Mouse (Mus musculus) hindbrain, postnatal 0 days (tissue): Measurements from ENCODE around the gene Rhot2. TPM values are rescaled to one million over a fixed set of nuclear protein-coding genes. Genes with fewer than 3 reads are reported as not detected.

Source experiments
- ATAC-seq: fragments of 200-750 bp; cut with Nextera tagmentation; 2 replicates; pipeline ENCODE4 v1.8.0; 2017; ENCODE audit warnings: mild to moderate bottlenecking, moderate TSS enrichment, moderate library complexity
- DNase-seq: peaks from one replicate; pipeline ENCODE4 v3.0.0-alpha.2; 2015; ENCODE audit warnings: low spot score
- H3K27ac ChIP-seq: fragments of 300-500 bp; sonication (generic); 2 replicates; pipeline ENCODE4 v1.5.1; 2014; ENCODE audit warnings: mild to moderate bottlenecking
- H3K27me3 ChIP-seq: fragments of 300-500 bp; sonication (generic); 2 replicates; pipeline ENCODE4 v1.6.1; 2014; ENCODE audit warnings: low read length, mixed read lengths; ENCODE audit not compliant: insufficient read depth
- H3K36me3 ChIP-seq: fragments of 300-500 bp; sonication (generic); 2 replicates; pipeline ENCODE4 v1.6.1; 2014; ENCODE audit warnings: low read length, mixed read lengths; ENCODE audit not compliant: insufficient read depth
- H3K4me1 ChIP-seq: fragments of 300-500 bp; sonication (generic); 2 replicates; pipeline ENCODE4 v1.6.1; 2014; ENCODE audit warnings: antibody characterized with exemption, low read length, mixed read lengths; ENCODE audit not compliant: insufficient read depth
- H3K4me2 ChIP-seq: fragments of 300-500 bp; sonication (generic); 2 replicates; pipeline ENCODE4 v1.6.1; 2014; ENCODE audit warnings: low read depth, mild to moderate bottlenecking, low read length, moderate library complexity, mixed read lengths
- H3K4me3 ChIP-seq: fragments of 300-500 bp; sonication (generic); 2 replicates; pipeline ENCODE4 v1.5.1; 2014; ENCODE audit warnings: low read length
- H3K9ac ChIP-seq: fragments of 300-500 bp; sonication (generic); replicated peaks from 2 replicates; pipeline ENCODE4 v1.6.1; 2014; ENCODE audit warnings: mild to moderate bottlenecking, low read length, moderate library complexity, mixed read lengths
- H3K9me3 ChIP-seq: fragments of 300-500 bp; sonication (generic); 2 replicates; pipeline ENCODE4 v1.6.1; 2016; ENCODE audit warnings: low read length, mixed read lengths
- CTCF ChIP-seq: IDR thresholded peaks from 2 replicates; pipeline ENCODE4 v1.5.1; 2016; ENCODE audit warnings: antibody characterized with exemption, control low read depth, low read depth
- WGBS: fragments of 180-500 bp; shearing (Covaris S2); extraction: QIAGEN DNeasy Blood & Tissue Kit; methylation state at CpG from one replicate; pipeline ENCODE4 v1.1.7; 2014; 5-methylcytosine and 5-hydroxymethylcytosine counted together
- polyA plus RNA-seq: library from polyadenylated mRNA; unstranded; fragments of >200 nt; fragmentation: Nextera tagmentation; extraction: Ambion mirVana; gene quantifications from 2 replicates; pipeline ENCODE4 v1.2.1, GENCODE M21; 2015
- total RNA-seq: library from RNA; depleted of rRNA; stranded (reverse); fragments of >200 nt; gene quantifications from 2 replicates; pipeline ENCODE4 v1.2.3, GENCODE M21; 2014

Rhot2 gene
- total and polyA plus RNA-seq, 2 experiments from 2014 or later: 15.8 to 39.8 TPM

DNA sequence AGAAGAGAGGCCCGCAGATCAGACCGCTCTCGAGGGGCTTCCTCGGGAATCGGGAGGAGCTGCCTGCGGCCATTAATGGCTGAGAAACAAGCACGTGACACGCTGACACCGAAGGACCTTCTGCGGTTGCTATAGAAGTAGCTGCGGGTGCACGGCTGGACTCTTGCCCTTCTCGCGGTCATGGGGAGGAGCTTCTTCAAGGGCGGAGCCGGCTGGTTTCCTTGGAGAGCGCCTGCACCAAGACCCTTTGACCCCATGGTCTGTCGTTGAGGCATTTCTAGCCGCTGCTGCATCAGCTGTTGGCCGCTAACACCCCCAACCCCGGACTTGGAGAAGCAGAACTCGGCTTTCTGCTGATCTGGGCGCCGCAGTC lies 11.4 kb downstream of the Rhot2 start, which contains the start of gene Stub1:
Stub1 (minus strand) TSS at position 114 of the 373 bp plus-strand sequence.
- no peaks in the 10 kb centered on the region for H3K27me3 ChIP-seq
- under 1% methylated on average over 24 of the region's 24 CpGs for WGBS
- TF ChIP-seq CTCF: no peak; the same call in 1 of the 2 replicates
- DNase-seq: peak; percentile 94
- H3K27ac ChIP-seq: peak within 1 kb of the TSS; percentile 98
- ATAC-seq: peak; percentile 70
- peak within 1 kb of the TSS; percentile 75 for H3K9ac ChIP-seq
- no peaks in the 10 kb centered on the region for H3K9me3 ChIP-seq
- peak within 1 kb of the TSS; percentile 66 for H3K4me3 ChIP-seq
- peaks cover 55% of the 10 kb centered on the region for H3K4me1 ChIP-seq
- peaks cover 12% of the 10 kb centered on the region; the same call in 1 of the 2 replicates for H3K36me3 ChIP-seq
- H3K4me2 ChIP-seq: peak within 1 kb of the TSS; percentile 80

DNA sequence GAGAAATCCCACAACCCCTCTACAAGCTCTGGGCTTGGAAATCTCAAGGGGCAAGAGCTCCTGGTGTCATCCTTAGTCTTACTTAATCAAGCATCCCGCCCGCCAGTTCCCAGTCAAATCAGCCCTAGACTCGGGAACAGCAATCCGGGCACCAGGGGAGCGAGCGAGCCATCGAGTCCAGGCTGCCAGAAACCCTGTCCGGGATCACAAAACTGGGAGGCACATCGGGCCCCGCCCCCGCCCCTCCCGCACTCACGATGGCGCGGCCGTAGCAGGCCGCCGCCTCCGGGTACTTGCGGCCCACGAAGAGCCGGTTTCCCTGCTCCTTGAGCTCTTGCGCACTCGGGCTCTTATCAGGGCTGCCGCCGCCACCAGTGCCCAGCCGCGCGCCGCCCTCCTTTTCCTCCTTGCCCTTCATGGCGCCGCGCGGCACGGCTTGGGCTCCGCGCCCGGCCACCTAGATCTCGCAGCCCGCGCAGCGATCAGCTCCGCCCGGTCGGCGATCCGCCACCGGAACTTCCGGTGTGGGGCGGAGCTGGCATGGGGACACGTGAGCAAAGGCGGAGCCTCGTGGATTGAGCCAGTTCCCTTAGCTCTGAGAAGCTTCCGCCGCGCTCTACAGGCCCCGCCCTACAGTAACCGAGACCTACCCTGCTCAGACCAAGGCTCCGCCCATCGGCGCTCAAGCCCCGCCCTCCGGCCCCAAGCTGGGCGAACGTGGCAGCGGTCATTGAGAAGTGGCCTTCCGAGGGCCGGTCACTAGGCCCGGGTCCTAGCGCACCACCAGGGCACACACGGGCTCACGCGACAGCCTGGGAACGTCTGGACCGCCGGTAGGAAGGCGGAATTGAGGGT lies 12.0 kb downstream of the Rhot2 start:
- TF ChIP-seq CTCF: 0 out of 2 replicates have a peak, but pooled peaks have one; percentile 27
- under 1% methylated on average over 74 of the region's 77 CpGs for WGBS
- DNase-seq: peak; percentile 99
- peak; percentile 92 for ATAC-seq
- H3K4me1 ChIP-seq: peaks cover 56% of the 10 kb centered on the region
- no peaks in the 10 kb centered on the region for H3K27me3 ChIP-seq
- peak overlapping the region; percentile 75 for H3K9ac ChIP-seq
- peak overlapping the region; percentile 80 for H3K4me2 ChIP-seq
- peak overlapping the region; percentile 66 for H3K4me3 ChIP-seq
- peaks cover 18% of the 10 kb centered on the region; the same call in 1 of the 2 replicates for H3K36me3 ChIP-seq
- H3K9me3 ChIP-seq: no peaks in the 10 kb centered on the region
- peak overlapping the region; percentile 98 for H3K27ac ChIP-seq

DNA sequence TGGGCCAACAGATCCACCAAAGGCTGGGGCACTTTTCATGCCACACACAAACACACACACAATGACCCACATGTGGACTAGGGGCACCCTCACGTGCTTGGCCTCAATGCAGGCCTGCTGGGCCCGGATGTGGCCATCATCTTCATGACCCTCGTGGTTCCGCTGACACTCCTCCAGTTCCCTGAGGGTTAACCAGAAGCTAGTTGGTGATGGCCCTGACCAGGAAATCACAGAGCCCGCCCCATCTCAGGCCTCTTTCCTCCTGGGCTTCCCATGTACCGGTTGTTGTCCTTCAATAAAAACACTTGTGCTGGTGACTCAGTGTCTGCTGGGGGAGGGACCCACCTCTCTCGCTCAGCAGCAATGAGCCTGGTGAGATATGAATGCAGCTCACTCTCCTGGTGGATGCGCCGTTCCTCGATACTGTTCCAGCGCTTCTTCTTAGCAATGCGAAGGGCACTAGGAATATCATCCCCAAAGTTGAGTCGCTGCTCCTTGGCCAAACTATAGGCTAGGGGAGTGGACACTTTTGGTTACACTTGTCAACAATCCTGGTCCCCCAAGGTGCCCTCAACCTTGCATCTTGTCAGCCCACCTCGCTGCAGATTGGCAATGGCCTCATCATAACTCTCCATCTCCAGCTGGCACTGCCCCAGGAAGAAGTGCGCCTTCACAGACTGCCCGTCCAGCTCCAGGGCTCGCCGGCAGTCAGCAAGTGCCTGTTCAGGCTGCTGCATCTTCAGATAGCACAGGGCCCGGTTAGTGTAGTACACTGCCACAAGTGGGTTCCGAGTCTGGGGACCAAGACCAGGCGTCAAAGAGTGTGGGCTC lies 13.0 kb downstream of the Rhot2 start:
- peaks cover 49% of the 10 kb centered on the region for H3K4me1 ChIP-seq
- peaks cover 22% of the 10 kb centered on the region; the same call in 1 of the 2 replicates for H3K36me3 ChIP-seq

DNA sequence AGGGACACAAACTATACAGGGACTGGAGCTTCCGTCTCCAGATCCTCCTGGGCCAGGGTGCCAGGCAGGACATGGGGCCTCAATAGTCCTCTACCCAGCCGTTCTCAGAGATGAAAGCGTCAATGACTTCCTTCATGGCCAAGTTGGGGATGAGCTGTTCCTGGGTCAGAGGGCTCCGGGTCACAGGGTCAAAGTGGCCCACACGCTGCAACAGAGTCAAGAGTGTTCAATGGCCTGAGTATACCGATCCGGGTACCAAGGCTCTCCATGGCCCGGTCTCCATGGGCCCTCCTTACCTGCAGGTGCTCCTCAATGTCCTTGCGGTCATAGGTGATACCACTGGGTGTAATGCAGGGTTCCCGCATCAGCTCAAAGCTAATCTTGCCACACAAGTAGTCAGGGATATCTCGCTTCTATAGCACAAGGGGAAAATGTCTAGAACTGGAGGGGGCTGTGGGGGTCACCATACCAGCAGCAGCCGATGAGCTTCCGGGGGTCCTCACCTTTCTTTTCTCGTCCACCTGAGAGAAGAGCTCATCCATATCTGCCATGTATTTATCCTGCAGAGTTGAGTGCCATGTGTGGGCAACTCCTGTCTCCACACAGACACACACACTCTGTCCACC lies 13.7 kb downstream of the Rhot2 start:
- ATAC-seq (no peak), DNase-seq (no peak)
- Histone ChIP-seq H3K27me3 (no peaks in the 10 kb centered on the region), H3K27ac (no peak overlapping the region), H3K36me3 (peaks cover 25% of the 10 kb centered on the region; the same call in 1 of the 2 replicates), H3K9ac (no peak overlapping the region), H3K4me2 (peak overlapping the region; percentile 80; the same call in 1 of the 2 replicates), H3K4me3 (no peak overlapping the region), H3K4me1 (peaks cover 41% of the 10 kb centered on the region), H3K9me3 (no peaks in the 10 kb centered on the region)
- no peak for TF ChIP-seq CTCF
- 86% methylated on average over 14 of the region's 14 CpGs for WGBS

More for the DNA sequence above, 13.0 kb downstream of the Rhot2 start:
- ATAC-seq: no peak
- Histone ChIP-seq H3K27ac (peak overlapping the region; percentile 98), H3K9ac (peak overlapping the region; percentile 75), H3K4me2 (peak overlapping the region; percentile 80), H3K4me3 (peak overlapping the region; percentile 66), H3K27me3 (no peaks in the 10 kb centered on the region), H3K9me3 (no peaks in the 10 kb centered on the region)
- 58% methylated on average over 21 of the region's 21 CpGs for WGBS
- DNase-seq: no peak
- TF ChIP-seq CTCF: no peak

DNA sequence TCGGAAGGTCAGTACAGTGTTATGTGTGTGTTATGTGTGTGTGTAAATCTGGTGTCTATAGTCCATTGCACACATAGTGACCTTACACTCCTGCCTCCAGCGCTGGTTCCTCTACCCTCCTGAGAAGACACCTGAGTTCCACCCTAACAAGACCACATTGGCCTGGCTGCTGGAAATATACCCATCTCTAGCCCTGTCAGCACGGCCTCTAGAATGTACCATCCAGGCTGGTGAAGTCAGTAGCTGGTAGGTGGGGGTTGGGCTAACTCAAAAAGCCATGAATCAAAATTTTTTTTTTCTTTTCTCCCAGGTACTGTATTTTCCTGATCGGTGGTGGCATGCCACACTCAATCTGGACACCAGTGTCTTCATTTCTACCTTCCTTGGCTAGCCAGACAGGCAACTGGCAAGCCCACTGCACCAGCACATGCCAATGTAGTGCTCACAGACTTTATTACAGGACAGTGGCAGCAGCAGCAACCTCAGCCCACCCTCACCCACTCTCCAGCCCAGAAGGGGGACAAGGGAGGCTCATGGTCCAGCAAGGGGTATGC lies 14.4 kb downstream of the Rhot2 start:
- H3K36me3 ChIP-seq: peaks cover 25% of the 10 kb centered on the region; the same call in 1 of the 2 replicates

DNA sequence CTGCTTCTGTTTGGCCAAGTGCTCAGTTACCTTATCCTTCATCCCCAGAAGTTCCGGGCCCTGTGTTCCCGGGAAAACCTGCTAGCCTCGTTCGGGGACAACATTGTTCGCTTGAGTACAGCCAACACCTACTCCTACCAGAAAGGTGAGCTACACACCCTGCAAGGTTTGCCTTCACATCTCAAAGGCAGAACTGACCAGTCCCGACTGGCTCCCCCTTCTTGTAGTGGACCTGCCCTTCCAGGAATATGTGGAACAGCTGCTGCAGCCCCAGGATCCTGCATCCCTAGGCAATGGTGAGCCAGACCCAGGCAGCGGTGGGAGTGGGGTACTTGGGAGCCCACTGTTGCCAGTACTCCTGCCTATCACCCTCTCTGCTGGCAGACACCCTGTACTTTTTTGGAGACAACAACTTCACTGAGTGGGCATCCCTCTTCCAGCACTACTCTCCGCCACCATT lies 15.1 kb downstream of the Rhot2 start:
- WGBS: 34% methylated on average over 8 of the region's 8 CpGs
- Histone ChIP-seq H3K4me2 (peak overlapping the region; percentile 80), H3K36me3 (peaks cover 25% of the 10 kb centered on the region; the same call in 1 of the 2 replicates), H3K27ac (peak overlapping the region; percentile 96), H3K4me1 (peaks cover 34% of the 10 kb centered on the region), H3K4me3 (peak overlapping the region; percentile 46), H3K27me3 (no peaks in the 10 kb centered on the region), H3K9ac (peak overlapping the region; percentile 80), H3K9me3 (no peaks in the 10 kb centered on the region)
- ATAC-seq (no peak), DNase-seq (no peak)
- TF ChIP-seq CTCF: no peak

More for the DNA sequence above, 14.4 kb downstream of the Rhot2 start:
- no peak for TF ChIP-seq CTCF
- peaks cover 35% of the 10 kb centered on the region for H3K4me1 ChIP-seq
- H3K4me3 ChIP-seq: peak overlapping the region; percentile 46; the same call in 1 of the 2 replicates
- H3K4me2 ChIP-seq: peak overlapping the region; percentile 80; the same call in 1 of the 2 replicates
- DNase-seq (no peak), ATAC-seq (no peak)
- H3K9ac ChIP-seq: no peak overlapping the region
- H3K27me3 ChIP-seq: no peaks in the 10 kb centered on the region
- no peak overlapping the region for H3K27ac ChIP-seq
- WGBS: 84% methylated on average over 4 of the region's 4 CpGs
- H3K9me3 ChIP-seq: no peaks in the 10 kb centered on the region
